Mouse (Mus musculus): ENCODE measurements around the gene Ifi35.
A peak's percentile ranks its signal among the peaks of the same experiment; 100 is the strongest.
"Not testable (repeated sequence)": the region's sequence is repeated elsewhere in the genome, so short reads cannot be mapped to it uniquely, and the experiment has no call there.

Ifi35 gene

DNA sequence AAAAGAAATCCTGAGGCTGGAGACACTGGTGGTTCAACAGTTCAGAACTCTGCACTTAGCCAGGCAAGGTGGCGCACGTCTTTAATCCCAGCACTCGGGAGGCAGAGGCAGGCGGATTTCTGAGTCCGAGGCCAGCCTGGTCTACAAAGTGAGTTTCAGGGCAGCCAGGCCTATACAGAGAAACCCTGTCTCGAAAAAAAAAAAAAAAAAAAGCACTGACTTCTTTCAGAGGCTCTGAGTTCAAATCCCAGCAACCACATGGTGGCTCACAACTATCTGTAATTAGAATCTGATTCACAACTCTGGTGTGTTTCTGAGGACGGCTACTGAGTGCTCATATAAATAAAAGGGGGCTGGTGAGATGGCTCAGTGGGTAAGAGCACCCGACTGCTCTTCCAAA, 1.3 kb upstream of the Ifi35 start:
- not testable (repeated sequence) for DNase-seq (ENCODE audit: low read depth in 2 of 2, low spot score in 2 of 2)

GRCm38 (mm10) chr11:101447786-101448185, 421 bp upstream of the Ifi35 start:
- no peak for DNase-seq (ENCODE audit: low read depth in 2 of 2, low spot score in 2 of 2)

- DNase-seq (ENCODE audit: low read depth in 2 of 2, low spot score in 2 of 2) = no peak
These were observed 692 bp downstream of the Ifi35 start for GRCm38 (mm10) chr11:101448899-101449298.

DNA sequence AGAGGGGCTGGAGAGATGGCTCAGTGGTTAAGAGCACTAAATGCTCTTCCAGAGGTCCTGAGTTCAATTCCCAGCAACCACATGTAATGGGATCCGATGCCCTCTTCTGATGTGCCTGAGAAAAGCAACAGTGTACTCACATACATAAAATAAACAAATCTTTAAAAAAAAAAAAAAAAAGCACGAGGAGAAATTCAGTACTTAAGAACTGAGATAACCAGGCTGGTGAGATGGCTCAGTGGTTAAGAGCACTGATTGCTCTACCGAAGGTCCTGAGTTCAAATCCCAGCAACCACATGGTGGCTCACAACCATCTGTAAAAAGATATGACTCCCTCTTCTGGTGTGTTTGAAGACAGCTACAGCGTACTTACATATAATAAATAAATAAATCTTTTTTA, 1.4 kb downstream of the Ifi35 start:
- not testable (repeated sequence) for DNase-seq (ENCODE audit: low read depth in 2 of 2, low spot score in 2 of 2)

GRCm38 (mm10) chr11:101450394-101450793, 2.2 kb downstream of the Ifi35 start:
- no peak for DNase-seq (ENCODE audit: low read depth in 2 of 2, low spot score in 2 of 2)

- DNase-seq (ENCODE audit: low read depth in 2 of 2, low spot score in 2 of 2) = no peak
These were observed 3.3 kb downstream of the Ifi35 start for GRCm38 (mm10) chr11:101451536-101451935.

- no peak for DNase-seq (ENCODE audit: low read depth in 2 of 2, low spot score in 2 of 2)
These were observed 4.0 kb downstream of the Ifi35 start for GRCm38 (mm10) chr11:101452093-101452774.

- no peak for DNase-seq (ENCODE audit: low read depth in 2 of 2, low spot score in 2 of 2)
These were observed 6.5 kb downstream of the Ifi35 start for GRCm38 (mm10) chr11:101454702-101455101.

GRCm38 (mm10) chr11:101455627-101456026, 7.4 kb downstream of the Ifi35 start:
- DNase-seq (ENCODE audit: low read depth in 2 of 2, low spot score in 2 of 2) = no peak

GRCm38 (mm10) chr11:101457631-101458030, 9.4 kb downstream of the Ifi35 start:
- no peak for DNase-seq (ENCODE audit: low read depth in 2 of 2, low spot score in 2 of 2)

GRCm38 (mm10) chr11:101458217-101458616, 10.0 kb downstream of the Ifi35 start:
- DNase-seq (ENCODE audit: low read depth in 2 of 2, low spot score in 2 of 2) = no peak

- DNase-seq (ENCODE audit: low read depth in 2 of 2, low spot score in 2 of 2) = no peak
These were observed 11.5 kb downstream of the Ifi35 start for GRCm38 (mm10) chr11:101459716-101460115.

DNA sequence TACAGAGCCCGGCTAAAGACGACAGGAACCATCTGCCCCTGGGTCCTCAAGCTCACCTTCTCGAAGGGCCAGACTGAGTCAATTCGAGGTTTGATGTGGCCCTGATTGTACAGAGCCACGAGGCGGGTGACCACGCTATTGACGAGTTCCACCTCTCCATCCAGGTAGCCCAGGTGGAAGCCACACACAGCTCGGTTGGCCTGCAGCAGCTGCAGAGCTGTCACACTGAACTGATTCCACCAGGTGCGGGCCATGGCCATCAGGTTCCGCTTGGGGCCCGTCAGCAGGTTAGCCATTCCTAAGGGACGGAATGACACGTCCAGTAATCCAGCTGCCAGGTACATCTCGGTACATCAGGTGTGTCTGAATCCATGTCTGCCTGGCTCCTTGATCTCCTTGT, 12.1 kb downstream of the Ifi35 start:
- no peak for DNase-seq (ENCODE audit: low read depth in 2 of 2, low spot score in 2 of 2)

GRCm38 (mm10) chr11:101462141-101462540, 13.9 kb downstream of the Ifi35 start:
- no peak for DNase-seq (ENCODE audit: low read depth in 2 of 2, low spot score in 2 of 2)

DNA sequence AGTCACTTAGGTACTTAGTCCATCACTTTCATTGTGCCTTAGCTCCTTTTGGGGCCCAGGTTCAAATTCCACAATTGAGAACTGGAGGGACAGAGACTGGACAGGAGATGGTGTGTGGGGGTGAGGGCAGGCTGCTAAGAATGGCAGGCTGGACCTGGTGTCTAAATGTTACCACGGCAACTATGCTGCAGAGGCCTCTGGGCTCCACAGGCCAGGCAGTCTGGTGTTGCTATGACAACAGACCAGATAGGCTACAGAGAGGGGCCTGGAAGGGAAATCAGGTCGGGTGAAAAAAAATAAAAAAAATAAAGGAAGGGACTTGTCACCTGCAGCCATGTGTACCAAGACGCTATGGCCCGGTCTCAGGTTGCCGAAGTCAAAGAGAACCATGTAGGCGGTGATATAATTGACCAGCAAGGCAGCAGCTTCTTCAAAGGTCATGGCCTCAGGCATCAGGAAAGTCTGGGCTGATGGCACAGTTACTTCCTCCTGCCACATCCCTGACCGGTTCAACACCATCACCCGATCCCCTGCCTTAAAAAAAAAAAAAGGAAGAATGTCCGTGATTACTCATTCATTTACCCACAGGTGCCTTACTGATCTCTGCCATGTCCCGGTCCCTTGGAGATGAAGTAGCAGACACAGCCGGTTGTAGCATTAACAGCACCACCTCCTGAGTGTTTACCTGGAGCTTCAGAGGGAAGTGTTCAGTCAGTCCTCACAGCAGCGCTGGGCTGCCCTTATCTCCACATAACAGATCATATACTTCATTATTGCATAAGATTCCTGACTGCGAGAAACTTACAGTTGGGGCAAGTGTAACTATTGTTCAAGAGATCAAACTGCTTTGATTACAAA, 14.6 kb downstream of the Ifi35 start:
- no peak for DNase-seq (ENCODE audit: low read depth in 2 of 2, low spot score in 2 of 2)

DNA sequence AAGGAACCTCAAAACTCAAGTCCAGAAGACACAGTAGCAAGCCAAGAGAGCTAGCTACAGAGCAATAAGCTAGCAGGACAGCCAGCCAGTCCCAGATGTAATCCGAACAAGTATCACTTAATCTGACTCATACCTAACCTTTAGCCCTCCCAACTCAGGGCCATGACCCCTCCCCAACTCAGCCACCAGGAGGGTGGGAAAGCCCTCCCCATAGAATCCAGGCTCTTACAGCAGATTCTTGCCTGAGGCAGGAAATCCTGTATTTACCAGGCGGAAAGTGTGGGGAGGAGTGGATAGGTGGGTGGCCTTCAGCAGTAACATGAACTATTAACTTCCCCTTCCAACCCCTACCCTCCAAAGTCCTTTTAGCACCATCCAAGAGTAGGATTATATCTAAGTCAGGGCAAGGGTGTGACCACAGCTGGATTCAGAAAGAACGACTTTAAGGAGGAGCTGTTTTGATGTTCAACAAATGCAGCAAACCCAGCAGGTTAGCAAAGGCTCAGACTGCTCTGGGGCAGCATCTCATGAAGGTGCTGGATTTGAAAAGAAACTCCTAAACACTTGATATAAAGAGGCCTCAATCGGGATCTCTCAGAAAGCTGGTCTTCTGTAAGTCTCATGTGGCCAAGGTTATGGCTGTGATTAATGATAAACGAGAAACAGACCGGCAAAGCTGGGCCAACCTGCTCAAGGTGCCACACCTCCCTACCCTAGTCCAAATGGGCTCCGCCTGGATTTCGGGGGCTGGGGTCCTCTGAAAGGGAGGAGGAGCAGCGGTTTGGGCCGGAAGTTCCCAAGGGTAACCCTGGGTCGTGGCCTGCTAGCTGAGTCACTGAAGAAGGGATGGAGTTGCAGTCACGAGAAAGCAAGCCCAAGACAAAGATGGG, 16.2 kb downstream of the Ifi35 start, which contains the start of gene Rnd2:
Rnd2 (plus strand) TSS at position 789 of the 890 bp plus-strand sequence.
- no peak for DNase-seq (ENCODE audit: low read depth in 2 of 2, low spot score in 2 of 2)

DNA sequence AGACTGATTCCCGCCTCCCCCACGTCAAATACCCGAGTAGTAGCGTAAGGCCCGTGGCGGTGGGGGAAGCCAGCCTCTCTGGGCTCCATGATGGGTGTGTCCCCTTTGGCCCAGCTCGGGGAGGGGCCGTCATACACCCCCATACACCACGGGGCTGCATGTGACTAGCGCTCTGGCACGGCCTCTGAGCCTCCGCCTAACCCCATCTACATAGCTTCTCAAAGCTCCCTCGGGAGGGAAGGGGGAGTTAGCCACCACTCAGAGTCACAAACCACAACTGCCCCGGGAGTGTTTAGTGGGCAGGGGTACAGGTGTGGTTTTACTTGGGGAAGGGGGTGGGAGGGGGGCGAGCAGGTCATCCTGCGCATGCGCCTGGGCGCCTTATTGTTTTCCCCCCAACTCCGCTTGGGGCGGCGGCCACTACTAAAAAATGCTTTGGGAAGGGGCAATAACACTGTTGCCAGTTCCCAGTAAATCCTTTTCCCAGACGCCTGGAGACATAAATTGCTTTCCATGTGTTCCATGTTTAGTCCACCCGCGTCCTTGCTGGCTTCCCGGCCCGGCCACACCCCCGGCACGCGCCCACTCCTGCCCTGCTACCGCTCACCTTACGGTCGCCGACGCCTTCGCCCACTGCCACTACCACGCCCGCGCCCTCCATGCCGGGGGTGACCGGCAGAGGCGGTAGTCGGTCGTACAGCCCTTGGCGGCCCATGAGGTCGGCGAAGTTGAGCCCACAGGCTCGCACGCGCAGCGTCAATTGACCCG, 17.1 kb downstream of the Ifi35 start:
- DNase-seq (ENCODE audit: low read depth in 2 of 2, low spot score in 2 of 2) = peak; percentile 47 to 60

DNA sequence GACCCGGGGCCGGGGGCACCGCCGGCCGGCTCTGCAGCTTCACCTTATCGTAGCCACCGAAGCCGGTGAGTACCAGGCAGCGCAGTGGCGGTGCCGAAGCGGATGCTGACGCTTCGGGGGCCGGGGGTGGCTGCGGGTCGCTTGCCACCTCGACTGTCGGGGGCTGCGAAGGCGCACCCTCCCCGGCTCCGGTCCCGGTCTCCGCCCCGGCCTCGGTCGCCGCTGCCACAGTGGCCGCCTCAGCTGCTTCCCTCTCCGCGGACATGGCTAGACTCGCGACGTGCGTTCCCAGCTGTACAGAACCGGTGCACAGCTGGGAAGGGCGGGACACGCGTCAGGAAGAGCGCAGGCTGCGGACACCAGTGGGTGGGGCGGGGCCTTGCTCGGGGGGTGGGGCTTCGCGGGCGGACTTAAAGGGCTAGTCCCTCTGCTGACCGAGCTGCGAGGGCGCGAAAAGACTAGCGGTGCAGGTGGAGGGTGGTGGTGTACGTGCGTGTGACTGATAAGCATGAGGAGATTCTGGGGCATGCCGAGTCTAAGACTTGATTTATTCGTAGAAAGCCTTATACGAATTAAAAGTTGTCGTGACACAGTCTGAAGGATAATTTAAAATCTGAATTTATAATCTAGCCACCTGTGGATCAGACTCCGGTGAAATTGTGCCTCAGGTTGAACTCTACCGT, 17.8 kb downstream of the Ifi35 start, which contains the start of gene Vat1:
Vat1 (minus strand) TSS at position 362 of the 683 bp plus-strand sequence.
- peak; percentile 35 to 36 for DNase-seq (ENCODE audit: low read depth in 2 of 2, low spot score in 2 of 2)

DNA sequence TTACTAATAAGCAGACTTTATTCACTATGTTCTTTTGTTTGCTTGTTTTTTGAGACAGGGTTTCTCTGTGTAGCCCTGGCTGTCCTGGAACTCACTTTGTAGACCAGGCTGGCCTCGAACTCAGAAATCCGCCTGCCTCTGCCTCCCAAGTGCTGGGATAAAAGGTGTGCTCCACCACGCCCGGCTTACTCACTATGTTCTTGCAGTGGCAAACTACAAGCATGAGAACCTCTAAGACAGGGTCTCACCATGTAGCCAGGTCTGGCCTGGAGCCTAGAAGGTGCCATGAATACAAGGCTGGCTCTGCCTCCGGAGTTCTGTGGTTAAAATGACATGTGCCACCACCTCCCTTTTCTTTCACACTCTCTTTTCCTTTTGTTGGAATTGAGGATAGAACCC, 18.3 kb downstream of the Ifi35 start:
- not testable (repeated sequence) for DNase-seq (ENCODE audit: low read depth in 2 of 2, low spot score in 2 of 2)
